Mouse (Mus musculus): ENCODE measurements around the gene Eomes. TPM values are rescaled to one million over a fixed set of nuclear protein-coding genes. Genes with fewer than 3 reads are reported as not detected.
A peak's percentile ranks its signal among the peaks of the same experiment; 100 is the strongest.

The Eomes gene
- total and polyA plus RNA-seq, 3 experiments: not detected

- no peak overlapping the region for H3K27ac ChIP-seq (ENCODE audit: insufficient read depth, low read depth)
- peaks cover 20 to 71% of the 10 kb centered on the region in 2 experiments for H3K36me3 ChIP-seq (replicated peaks in 1 of 2; ENCODE audit: control insufficient read depth in 1 of 2, insufficient read depth in 1 of 2, low read length in 1 of 2)
- no peak overlapping the region for H3K9ac ChIP-seq (ENCODE audit: insufficient read depth, low read depth)
- no peak overlapping the region for H3K4me2 ChIP-seq (ENCODE audit: insufficient read depth, low read depth, poor library complexity, severe bottlenecking)
- H3K4me1 ChIP-seq (ENCODE audit: control insufficient read depth in 1 of 2, insufficient read depth in 2 of 2): peaks cover 0 to 44% of the 10 kb centered on the region in 2 experiments; a peak in 2 of 4 replicates
- in situ Hi-C loops (cut with MboI; ENCODE audit: low pct_ligation_motif_present, low pct_unique_long_range_greater_than_20kb, low sequenced_read_pairs): no loop called here
- H3K4me3 ChIP-seq (replicated peaks in 1 of 3; ENCODE audit: low read depth in 2 of 3, low read length in 2 of 3, poor library complexity in 1 of 3): no peak overlapping the region
- no peaks in the 10 kb centered on the region for H3K27me3 ChIP-seq (replicated peaks)
- DNase-seq (ENCODE audit: extremely low read depth): peak; percentile 9
- H3K9me3 ChIP-seq (replicated peaks; ENCODE audit: low read length): peaks cover 3% of the 10 kb centered on the region
- dilution Hi-C loops (cut with MboI; ENCODE audit: extremely low pct_ligation_motif_present, extremely low pct_unique_long_range_greater_than_20kb, low sequenced_read_pairs): no loop called here
- no peak for TF ChIP-seq BHLHE40 (IDR thresholded peaks at IDR 0.05; ENCODE audit: low read depth, low read length)
- peak; percentile 73; the same call in 1 of the 2 replicates for TF ChIP-seq ZNF384 (IDR thresholded peaks at IDR 0.05; ENCODE audit: low read depth, low read length)
- no peak for TF ChIP-seq USF1 (IDR thresholded peaks at IDR 0.05; ENCODE audit: low read depth, low read length)
- TF ChIP-seq CHD1 (IDR thresholded peaks at IDR 0.05; ENCODE audit: low read depth, low read length): no peak
- peak; percentile 43; the same call in 1 of the 2 replicates for TF ChIP-seq EP300 (IDR thresholded peaks at IDR 0.05; ENCODE audit: low read length)
- TF ChIP-seq ZC3H11A (IDR thresholded peaks at IDR 0.05; ENCODE audit: low read depth, low read length): no peak
- 0 out of 2 replicates have a peak, but pooled peaks have one; percentile 21 for TF ChIP-seq JUND (conservative IDR thresholded peaks at IDR 0.05; ENCODE audit: low read depth, low read length)
- no peak for TF ChIP-seq SIN3A (IDR thresholded peaks at IDR 0.05; ENCODE audit: low read length)
- H3K79me2 ChIP-seq (replicated peaks; ENCODE audit: control insufficient read depth, extremely low read depth, insufficient read depth, poor library complexity, severe bottlenecking): peaks cover 17% of the 10 kb centered on the region
These were observed 41.1 kb downstream of the Eomes start for GRCm38 (mm10) chr9:118519101-118519500.

GRCm38 (mm10) chr9:118520011-118520410, 42.0 kb downstream of the Eomes start:
- no peak overlapping the region for H3K9ac ChIP-seq (ENCODE audit: insufficient read depth, low read depth)
- no peak overlapping the region for H3K4me2 ChIP-seq (ENCODE audit: insufficient read depth, low read depth, poor library complexity, severe bottlenecking)
- H3K79me2 ChIP-seq (replicated peaks; ENCODE audit: control insufficient read depth, extremely low read depth, insufficient read depth, poor library complexity, severe bottlenecking): peaks cover 17% of the 10 kb centered on the region
- peaks cover 24 to 71% of the 10 kb centered on the region in 2 experiments for H3K36me3 ChIP-seq (replicated peaks in 1 of 2; ENCODE audit: control insufficient read depth in 1 of 2, insufficient read depth in 1 of 2, low read length in 1 of 2)
- in situ Hi-C loops (cut with MboI; ENCODE audit: low pct_ligation_motif_present, low pct_unique_long_range_greater_than_20kb, low sequenced_read_pairs) (no loop called here), dilution Hi-C loops (cut with MboI; ENCODE audit: extremely low pct_ligation_motif_present, extremely low pct_unique_long_range_greater_than_20kb, low sequenced_read_pairs) (no loop called here)
- no peak for TF ChIP-seq POLR2A (IDR thresholded peaks at IDR 0.05; ENCODE audit: low read depth, low read length)
- no peak for TF ChIP-seq TCF12 (IDR thresholded peaks at IDR 0.05; ENCODE audit: low read depth, low read length)
- no peak for TF ChIP-seq EP300 (IDR thresholded peaks at IDR 0.05; ENCODE audit: low read length)
- TF ChIP-seq TBP (conservative IDR thresholded peaks at IDR 0.05; ENCODE audit: low read depth, low read length): no peak
- TF ChIP-seq NELFE (IDR thresholded peaks at IDR 0.05; ENCODE audit: low read depth, low read length): no peak
- no peak for TF ChIP-seq NRF1 (IDR thresholded peaks at IDR 0.05; ENCODE audit: low read depth, low read length)
- TF ChIP-seq RCOR1 (conservative IDR thresholded peaks at IDR 0.05; ENCODE audit: low read depth, low read length): no peak
- H3K27me3 ChIP-seq (replicated peaks): no peaks in the 10 kb centered on the region
- no peak overlapping the region for H3K4me3 ChIP-seq (replicated peaks in 1 of 3; ENCODE audit: low read depth in 2 of 3, low read length in 2 of 3, poor library complexity in 1 of 3)
- H3K4me1 ChIP-seq (ENCODE audit: control insufficient read depth in 1 of 2, insufficient read depth in 2 of 2): peaks cover 0 to 41% of the 10 kb centered on the region in 2 experiments; a peak in 2 of 4 replicates
- no peak for DNase-seq (ENCODE audit: extremely low read depth)
- no peak overlapping the region for H3K27ac ChIP-seq (ENCODE audit: insufficient read depth, low read depth)
- no peaks in the 10 kb centered on the region for H3K9me3 ChIP-seq (replicated peaks; ENCODE audit: low read length)

- dilution Hi-C loops (cut with MboI; ENCODE audit: extremely low pct_ligation_motif_present, extremely low pct_unique_long_range_greater_than_20kb, low sequenced_read_pairs): no loop called here
- no peaks in the 10 kb centered on the region for H3K9me3 ChIP-seq (replicated peaks; ENCODE audit: low read length)
- peaks cover 0 to 32% of the 10 kb centered on the region in 2 experiments; a peak in 2 of 4 replicates for H3K4me1 ChIP-seq (ENCODE audit: control insufficient read depth in 1 of 2, insufficient read depth in 2 of 2)
- in situ Hi-C loops (cut with MboI; ENCODE audit: low pct_ligation_motif_present, low pct_unique_long_range_greater_than_20kb, low sequenced_read_pairs): no loop called here
- H3K4me3 ChIP-seq (replicated peaks in 1 of 3; ENCODE audit: low read depth in 2 of 3, low read length in 2 of 3, poor library complexity in 1 of 3): no peak overlapping the region
- no peaks in the 10 kb centered on the region for H3K27me3 ChIP-seq (replicated peaks)
- no peak overlapping the region for H3K9ac ChIP-seq (ENCODE audit: insufficient read depth, low read depth)
- DNase-seq (ENCODE audit: extremely low read depth): no peak
- peaks cover 21 to 73% of the 10 kb centered on the region in 2 experiments for H3K36me3 ChIP-seq (replicated peaks in 1 of 2; ENCODE audit: control insufficient read depth in 1 of 2, insufficient read depth in 1 of 2, low read length in 1 of 2)
- peaks cover 14% of the 10 kb centered on the region for H3K79me2 ChIP-seq (replicated peaks; ENCODE audit: control insufficient read depth, extremely low read depth, insufficient read depth, poor library complexity, severe bottlenecking)
- TF ChIP-seq MEF2A (IDR thresholded peaks at IDR 0.05; ENCODE audit: borderline replicate concordance, low read depth, low read length): no peak
- TF ChIP-seq POLR2A (IDR thresholded peaks at IDR 0.05; ENCODE audit: low read depth, low read length): no peak
- no peak overlapping the region for H3K27ac ChIP-seq (ENCODE audit: insufficient read depth, low read depth)
- H3K4me2 ChIP-seq (ENCODE audit: insufficient read depth, low read depth, poor library complexity, severe bottlenecking): no peak overlapping the region
These were observed 42.8 kb downstream of the Eomes start for GRCm38 (mm10) chr9:118520858-118521257.

Measured in CH12.LX (cell line).